Mouse (Mus musculus) liver, embryonic 14.5 days (tissue): ENCODE measurements around the gene Inpp5b. TPM values are rescaled to one million over a fixed set of nuclear protein-coding genes. Genes with fewer than 3 reads are reported as not detected.
A peak's percentile ranks its signal among the peaks of the same experiment; 100 is the strongest.

Source experiments
- ATAC-seq: fragments of 200-750 bp; cut with Nextera tagmentation; 2 replicates; pipeline ENCODE4 v1.8.0; 2017; ENCODE audit warnings: moderate number of reproducible peaks, mild to moderate bottlenecking, moderate library complexity; ENCODE audit not compliant: insufficient read depth
- DNase-seq, 3 experiments: peaks; one replicate each; pipeline ENCODE4 v3.0.0-alpha.2; 2012 to 2013; ENCODE audit warnings: low read depth in 3 of 3, low spot score in 3 of 3
- H3K27ac ChIP-seq: fragments of 300-500 bp; sonication (generic); 2 replicates; pipeline ENCODE4 v1.5.1; 2014; ENCODE audit warnings: moderate library complexity, mild to moderate bottlenecking, control low read depth, inconsistent platforms
- H3K27me3 ChIP-seq: fragments of 300-500 bp; sonication (generic); 2 replicates; pipeline ENCODE4 v1.6.1; 2014; ENCODE audit warnings: mild to moderate bottlenecking, low read length, moderate library complexity; ENCODE audit not compliant: control insufficient read depth, insufficient read depth
- H3K36me3 ChIP-seq: fragments of 300-500 bp; sonication (generic); replicated peaks from 2 replicates; pipeline ENCODE4 v1.6.1; 2014; ENCODE audit warnings: low read depth; ENCODE audit not compliant: control insufficient read depth, insufficient read depth
- H3K4me1 ChIP-seq, 2 experiments: fragments of 200-500 bp in 1 of 2; fragments of 300-500 bp in 1 of 2; sonication (generic) in 1 of 2; replicated peaks; 2 replicates each; pipeline ENCODE4 v1.6.1; 2012 to 2014; ENCODE audit warnings: antibody characterized with exemption in 1 of 2, inconsistent platforms in 1 of 2, low read length in 1 of 2; ENCODE audit not compliant: control insufficient read depth in 2 of 2, insufficient read depth in 2 of 2
- H3K4me2 ChIP-seq: fragments of 300-500 bp; sonication (generic); 2 replicates; pipeline ENCODE4 v1.6.1; 2014; ENCODE audit warnings: low read depth, mild to moderate bottlenecking, control low read depth, moderate library complexity
- H3K4me3 ChIP-seq, 2 experiments: fragments of 200-500 bp in 1 of 2; fragments of 300-500 bp in 1 of 2; sonication (generic) in 1 of 2; 2 replicates each; pipeline ENCODE4 v1.5.1; 2012 to 2014; ENCODE audit warnings: low read depth in 2 of 2, low read length in 2 of 2, mild to moderate bottlenecking in 2 of 2, control low read depth in 1 of 2, inconsistent platforms in 1 of 2, moderate library complexity in 1 of 2; ENCODE audit not compliant: insufficient read depth in 1 of 2
- H3K9ac ChIP-seq: fragments of 300-500 bp; sonication (generic); replicated peaks from 2 replicates; pipeline ENCODE4 v1.6.1; 2014; ENCODE audit warnings: mild to moderate bottlenecking, control low read depth, moderate library complexity
- H3K9me3 ChIP-seq: fragments of 300-500 bp; sonication (generic); 2 replicates; pipeline ENCODE4 v1.6.1; 2016; ENCODE audit warnings: low read length, mixed read lengths; ENCODE audit not compliant: control insufficient read depth
- CTCF ChIP-seq: IDR thresholded peaks from 2 replicates; pipeline ENCODE4 v1.5.1; 2016; ENCODE audit warnings: antibody characterized with exemption, low read depth, control low read depth
- EP300 ChIP-seq: IDR thresholded peaks from 2 replicates; pipeline ENCODE4 v1.6.1; 2016; ENCODE audit warnings: antibody characterized with exemption, low read depth
- WGBS: fragments of 180-500 bp; shearing (Covaris S2); extraction: QIAGEN DNeasy Blood & Tissue Kit; methylation state at CpG from one replicate; pipeline ENCODE4 v1.1.7; 2014; ENCODE audit not compliant: insufficient replicate concordance; 5-methylcytosine and 5-hydroxymethylcytosine counted together
- polyA plus RNA-seq, 2 experiments: library from polyadenylated mRNA; depleted of rRNA in 1 of 2; stranded (reverse) in 1 of 2; unstranded in 1 of 2; fragments of >200 nt; fragmentation: Nextera tagmentation in 1 of 2; extraction: Ambion mirVana in 1 of 2; gene quantifications; 2 replicates each; pipeline versions ENCODE4 v1.2.1 to v1.2.3; 2012 to 2014

Inpp5b gene
- polyA plus RNA-seq, 2 experiments = 36.6 to 36.7 TPM

DNA sequence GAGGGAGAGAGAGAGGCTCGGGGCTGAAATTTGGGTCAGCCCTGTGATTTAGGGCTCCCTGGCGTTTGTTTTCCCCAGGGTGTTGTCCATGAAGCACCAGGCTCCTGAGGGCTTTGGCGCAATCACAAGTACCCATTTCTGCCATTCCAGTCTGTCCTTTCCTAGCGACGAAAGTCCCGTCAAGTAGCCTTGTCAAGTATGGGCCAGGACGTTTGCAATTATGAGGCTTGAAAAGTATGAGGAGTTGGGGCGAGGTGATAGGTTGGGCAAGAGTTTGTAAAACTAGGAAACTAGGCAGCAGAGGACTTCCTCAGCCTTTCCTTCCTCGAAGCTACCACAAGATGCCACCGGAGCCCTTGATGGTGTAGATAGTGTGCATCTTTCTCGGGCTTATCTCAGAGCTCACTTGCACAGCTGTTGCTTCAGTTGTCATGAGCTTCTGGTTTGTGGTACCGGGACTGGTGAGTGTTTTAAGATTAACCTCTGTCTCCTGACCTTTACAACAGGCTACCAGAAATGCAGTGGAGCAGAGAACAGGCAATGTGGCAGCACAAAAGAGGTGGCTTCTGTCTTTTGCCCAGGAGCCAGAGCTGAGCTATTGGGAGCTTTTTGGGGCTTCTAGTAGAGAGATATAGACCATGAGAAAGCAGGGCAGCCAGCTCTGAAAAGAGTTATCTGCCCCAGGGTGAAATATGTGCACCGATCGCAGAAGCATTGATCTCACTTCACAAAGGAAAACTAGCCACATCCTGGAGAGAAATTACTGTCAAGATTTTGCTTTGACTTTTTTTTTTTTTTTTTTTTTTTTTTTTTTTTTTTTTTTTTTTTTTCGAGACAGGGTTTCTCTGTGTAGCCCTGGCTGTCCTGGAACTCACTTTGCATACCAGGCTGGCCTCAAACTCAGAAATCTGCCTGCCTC lies 10.9 kb downstream of the Inpp5b start:
- Histone ChIP-seq H3K4me2 (peak overlapping the region; percentile 96), H3K9me3 (no peaks in the 10 kb centered on the region), H3K36me3 (no peaks in the 10 kb centered on the region; the same call in 1 of the 2 replicates), H3K9ac (peak overlapping the region; percentile 84), H3K27me3 (no peaks in the 10 kb centered on the region), H3K4me1 (peaks cover 29 to 45% of the 10 kb centered on the region in 2 experiments), H3K27ac (peak overlapping the region; percentile 95), H3K4me3 (peak overlapping the region; percentile 78 to 94)
- 2% methylated on average over 14 of the region's 15 CpGs for WGBS
- DNase-seq (peak; percentile 81 to 88 (median 83)), ATAC-seq (peak; percentile 69)
- TF ChIP-seq CTCF = peak; percentile 63
- TF ChIP-seq EP300 = peak; percentile 89

GRCm38 (mm10) chr4:124755526-124755925 lies 13.9 kb downstream of the Inpp5b start:
- no peak overlapping the region for H3K4me3 ChIP-seq
- peaks cover 2% of the 10 kb centered on the region for H3K36me3 ChIP-seq
- ATAC-seq = no peak
- H3K4me1 ChIP-seq = peaks cover 29 to 53% of the 10 kb centered on the region in 2 experiments
- DNase-seq = no peak
- H3K27ac ChIP-seq = peak overlapping the region; percentile 5
- no peak for TF ChIP-seq CTCF
- TF ChIP-seq EP300 = no peak
- no peaks in the 10 kb centered on the region for H3K27me3 ChIP-seq
- H3K9ac ChIP-seq = peak overlapping the region; percentile 13; the same call in 1 of the 2 replicates
- H3K9me3 ChIP-seq = no peaks in the 10 kb centered on the region
- 36% methylated on average over 7 of the region's 7 CpGs for WGBS
- peak overlapping the region; percentile 2 for H3K4me2 ChIP-seq

DNA sequence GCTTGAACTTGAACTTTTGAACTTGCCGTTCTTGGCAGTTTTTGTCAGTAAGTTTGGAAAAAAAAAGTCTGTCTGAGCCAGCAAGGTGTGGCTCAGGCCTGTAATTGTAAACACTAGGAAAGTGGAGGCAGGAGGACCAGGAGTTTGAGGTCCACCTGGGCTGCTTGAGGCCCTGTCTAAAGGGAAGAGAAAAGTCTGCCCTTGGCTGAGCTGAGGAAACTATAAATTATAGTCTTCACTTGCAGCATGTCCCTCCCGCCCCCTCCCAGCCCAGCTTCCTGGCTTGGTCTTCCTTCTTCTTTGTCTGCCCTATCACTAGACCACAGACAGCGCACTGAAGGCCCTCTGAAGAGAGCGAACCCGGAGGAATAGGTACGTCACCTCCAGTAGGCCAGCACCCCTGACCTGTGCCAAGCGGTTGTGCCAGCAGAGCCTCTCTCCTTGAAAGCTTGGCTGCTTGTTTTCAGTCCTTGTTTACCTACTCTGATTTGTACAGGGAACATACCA lies 17.7 kb downstream of the Inpp5b start:
- DNase-seq (no peak), ATAC-seq (peak; percentile 54; the same call in 1 of the 2 replicates)
- Histone ChIP-seq H3K36me3 (peaks cover 2% of the 10 kb centered on the region), H3K27me3 (no peaks in the 10 kb centered on the region), H3K4me2 (no peak overlapping the region), H3K27ac (no peak overlapping the region), H3K4me1 (peaks cover 13 to 32% of the 10 kb centered on the region in 2 experiments), H3K9ac (no peak overlapping the region), H3K9me3 (no peaks in the 10 kb centered on the region), H3K4me3 (no peak overlapping the region)
- 13% methylated on average over 7 of the region's 7 CpGs for WGBS
- no peak for TF ChIP-seq CTCF
- no peak for TF ChIP-seq EP300

- DNase-seq = no peak
- Histone ChIP-seq H3K4me1 (peaks cover 3 to 28% of the 10 kb centered on the region in 2 experiments; a peak in 3 of 4 replicates), H3K9me3 (no peaks in the 10 kb centered on the region), H3K36me3 (peaks cover 2% of the 10 kb centered on the region), H3K4me3 (no peak overlapping the region), H3K27ac (no peak overlapping the region), H3K9ac (no peak overlapping the region), H3K27me3 (no peaks in the 10 kb centered on the region), H3K4me2 (no peak overlapping the region)
- TF ChIP-seq EP300 (no peak), CTCF (no peak)
- ATAC-seq = no peak
- 36% methylated on average over 1 of the region's 1 CpGs for WGBS
Observed at GRCm38 (mm10) chr4:124761201-124761600, 19.6 kb downstream of the Inpp5b start.

GRCm38 (mm10) chr4:124762858-124763452 lies 21.3 kb downstream of the Inpp5b start:
- Histone ChIP-seq H3K27me3 (no peaks in the 10 kb centered on the region), H3K9ac (no peak overlapping the region), H3K4me2 (no peak overlapping the region), H3K27ac (no peak overlapping the region), H3K9me3 (no peaks in the 10 kb centered on the region), H3K36me3 (peaks cover 2% of the 10 kb centered on the region), H3K4me1 (peaks cover 13 to 38% of the 10 kb centered on the region in 2 experiments), H3K4me3 (no peak overlapping the region)
- no peak for TF ChIP-seq EP300
- TF ChIP-seq CTCF = no peak
- ATAC-seq (no peak), DNase-seq (no peak)
- WGBS = 75% methylated on average over 6 of the region's 6 CpGs
